Mouse (Mus musculus): ENCODE results near the gene Ttc1.

DNA sequence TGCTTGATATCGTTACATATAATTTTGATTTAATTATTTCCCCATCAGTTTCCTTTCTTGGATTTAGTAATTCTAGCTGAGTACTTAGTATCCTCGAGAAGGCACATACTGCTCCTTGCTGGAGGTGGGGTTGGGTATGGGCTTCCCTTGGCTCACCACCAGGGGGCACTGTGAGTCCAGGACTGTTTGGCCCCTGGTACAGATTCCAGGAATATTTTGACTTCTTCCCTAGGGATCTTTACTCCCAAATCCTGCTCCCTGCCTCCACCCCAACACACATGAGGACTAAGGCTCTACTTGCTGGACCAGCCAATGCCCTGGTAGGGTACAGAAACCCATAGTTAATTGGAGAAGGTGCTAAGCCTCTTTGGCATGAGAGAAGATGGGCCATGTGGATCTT, 36.0 kb upstream of the Ttc1 start:
- TF ChIP-seq PAX5 (IDR thresholded peaks at IDR 0.05; ENCODE audit: low read length) (no peak), POLR2A (IDR thresholded peaks at IDR 0.05; ENCODE audit: low read depth, low read length) (no peak), MAFK (IDR thresholded peaks at IDR 0.05; ENCODE audit: insufficient replicate concordance, low read length) (no peak), RCOR1 (conservative IDR thresholded peaks at IDR 0.05; ENCODE audit: low read depth, low read length) (no peak), MEF2A (IDR thresholded peaks at IDR 0.05; ENCODE audit: borderline replicate concordance, low read depth, low read length) (no peak), CTCF (conservative IDR thresholded peaks at IDR 0.05 in 1 of 2, IDR thresholded peaks at IDR 0.05 in 1 of 2; ENCODE audit: low read depth in 2 of 2, low read length in 2 of 2) (peak; percentile 88 to 96), SMC3 (IDR thresholded peaks at IDR 0.05; ENCODE audit: low read depth, low read length) (peak; percentile 85), HCFC1 (IDR thresholded peaks at IDR 0.05; ENCODE audit: low read depth, low read length) (no peak), JUND (conservative IDR thresholded peaks at IDR 0.05; ENCODE audit: low read depth, low read length) (no peak), MAX (IDR thresholded peaks at IDR 0.05; ENCODE audit: low read length) (no peak), EP300 (IDR thresholded peaks at IDR 0.05; ENCODE audit: low read length) (no peak)
